Mouse (Mus musculus) lung, adult 2 months (tissue): ENCODE data around the gene Sart3.

Source experiments
- CTCF ChIP-seq: fragments of 200-500 bp; IDR thresholded peaks from 2 replicates; pipeline ENCODE4 v1.5.1; 2011; ENCODE audit warnings: mild to moderate bottlenecking, low read length, control low read depth; ENCODE audit not compliant: insufficient read depth
- POLR2A ChIP-seq: fragments of 200-500 bp; IDR thresholded peaks from 2 replicates; pipeline ENCODE4 v1.6.1; 2011; ENCODE audit warnings: low read depth, mild to moderate bottlenecking, control low read depth, low read length, borderline replicate concordance; ENCODE audit errors: extremely low read depth

- TF ChIP-seq POLR2A (no peak), CTCF (no peak)
These were observed 35.7 kb downstream of the Sart3 start for GRCm38 (mm10) chr5:113736522-113737164.
